Mouse (Mus musculus): ENCODE data around the gene Get4. TPM values are rescaled to one million over a fixed set of nuclear protein-coding genes. Genes with fewer than 3 reads are reported as not detected.
A peak's percentile ranks its signal among the peaks of the same experiment; 100 is the strongest.

Gene Get4
- polyA plus RNA-seq, 1 experiment from 2014 or later = 161 TPM

GRCm38 (mm10) chr5:139253301-139253741 lies 1.2 kb downstream of the Get4 start:
- peak overlapping the region; percentile 89 for H3K27ac ChIP-seq (ENCODE audit: low read length)
- H3K27me3 ChIP-seq (ENCODE audit: insufficient read depth, low read length) = no peaks in the 10 kb centered on the region
- H3K4me3 ChIP-seq (ENCODE audit: low read length) = peak overlapping the region; percentile 88
- peak overlapping the region; percentile 96 for H3K4me2 ChIP-seq (replicated peaks; ENCODE audit: low read depth, low read length)
- ATAC-seq (ENCODE audit: low FRiP score, low TSS enrichment) = peak; percentile 6; the same call in 1 of the 2 replicates
- 4% methylated on average over 6 of the region's 6 CpGs for WGBS
- peaks cover 36% of the 10 kb centered on the region for H3K4me1 ChIP-seq (ENCODE audit: insufficient read depth, low read length)
- peak overlapping the region; percentile 91 for H3K9ac ChIP-seq (replicated peaks; ENCODE audit: low read length)
- H3K9me3 ChIP-seq (ENCODE audit: low read length) = no peaks in the 10 kb centered on the region
- H3K36me3 ChIP-seq (ENCODE audit: insufficient read depth, low read length) = peaks cover 10% of the 10 kb centered on the region; the same call in 1 of the 2 replicates

GRCm38 (mm10) chr5:139254938-139255337 lies 2.8 kb downstream of the Get4 start:
- Histone ChIP-seq H3K36me3 (ENCODE audit: insufficient read depth, low read length) (no peaks in the 10 kb centered on the region; the same call in 1 of the 2 replicates), H3K4me3 (ENCODE audit: low read length) (no peak overlapping the region), H3K9me3 (ENCODE audit: low read length) (no peaks in the 10 kb centered on the region), H3K4me2 (replicated peaks; ENCODE audit: low read depth, low read length) (no peak overlapping the region), H3K27ac (ENCODE audit: low read length) (no peak overlapping the region), H3K27me3 (ENCODE audit: insufficient read depth, low read length) (no peaks in the 10 kb centered on the region), H3K9ac (replicated peaks; ENCODE audit: low read length) (no peak overlapping the region), H3K4me1 (ENCODE audit: insufficient read depth, low read length) (peaks cover 38% of the 10 kb centered on the region)
- ATAC-seq (ENCODE audit: low FRiP score, low TSS enrichment) = no peak
- 87% methylated on average over 6 of the region's 6 CpGs for WGBS

- 0 out of 2 replicates have a peak overlapping the region, but pooled peaks have one; percentile 14 for H3K9ac ChIP-seq (replicated peaks; ENCODE audit: low read length)
- peaks cover 8% of the 10 kb centered on the region for H3K36me3 ChIP-seq (ENCODE audit: insufficient read depth, low read length)
- no peak overlapping the region for H3K4me3 ChIP-seq (ENCODE audit: low read length)
- WGBS = 91% methylated on average over 6 of the region's 6 CpGs
- H3K27ac ChIP-seq (ENCODE audit: low read length) = no peak overlapping the region
- no peak for ATAC-seq (ENCODE audit: low FRiP score, low TSS enrichment)
- H3K9me3 ChIP-seq (ENCODE audit: low read length) = no peaks in the 10 kb centered on the region
- no peaks in the 10 kb centered on the region for H3K27me3 ChIP-seq (ENCODE audit: insufficient read depth, low read length)
- H3K4me1 ChIP-seq (ENCODE audit: insufficient read depth, low read length) = peaks cover 38% of the 10 kb centered on the region
- H3K4me2 ChIP-seq (replicated peaks; ENCODE audit: low read depth, low read length) = no peak overlapping the region
Observed at GRCm38 (mm10) chr5:139255777-139256176, 3.7 kb downstream of the Get4 start.

DNA sequence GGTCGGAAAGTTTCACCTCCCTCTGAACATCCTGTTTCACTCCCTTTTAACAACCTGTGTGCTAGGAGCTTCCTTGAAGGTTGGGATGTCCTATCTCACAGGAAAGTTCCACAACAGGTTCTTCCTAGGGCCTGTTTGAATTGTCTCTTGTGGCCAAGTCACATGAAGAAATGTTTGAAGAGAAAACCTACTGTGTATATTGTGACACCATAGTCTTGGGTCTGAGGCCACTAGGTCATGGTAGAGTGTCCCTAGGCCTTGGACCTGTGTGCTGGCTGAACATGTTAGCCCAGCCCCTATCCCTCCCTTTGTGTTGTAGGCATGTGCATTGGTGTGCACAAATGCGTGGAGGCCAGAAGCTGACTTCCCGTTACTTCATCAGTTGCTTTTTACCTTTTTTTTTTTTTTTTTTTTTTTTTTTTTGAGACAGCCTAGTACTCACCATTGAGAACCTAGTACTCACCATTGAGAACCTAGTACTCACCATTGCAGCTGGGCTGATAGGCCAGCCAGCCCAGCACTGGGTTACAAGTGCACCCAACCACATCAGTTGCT lies 4.2 kb downstream of the Get4 start:
- Histone ChIP-seq H3K36me3 (ENCODE audit: insufficient read depth, low read length) (peaks cover 12% of the 10 kb centered on the region), H3K9me3 (ENCODE audit: low read length) (no peaks in the 10 kb centered on the region), H3K4me2 (replicated peaks; ENCODE audit: low read depth, low read length) (no peak overlapping the region), H3K27me3 (ENCODE audit: insufficient read depth, low read length) (no peaks in the 10 kb centered on the region), H3K4me1 (ENCODE audit: insufficient read depth, low read length) (peaks cover 37% of the 10 kb centered on the region), H3K9ac (replicated peaks; ENCODE audit: low read length) (no peak overlapping the region), H3K4me3 (ENCODE audit: low read length) (no peak overlapping the region), H3K27ac (ENCODE audit: low read length) (no peak overlapping the region)
- no peak for ATAC-seq (ENCODE audit: low FRiP score, low TSS enrichment)
- WGBS = 68% methylated on average over 3 of the region's 3 CpGs

DNA sequence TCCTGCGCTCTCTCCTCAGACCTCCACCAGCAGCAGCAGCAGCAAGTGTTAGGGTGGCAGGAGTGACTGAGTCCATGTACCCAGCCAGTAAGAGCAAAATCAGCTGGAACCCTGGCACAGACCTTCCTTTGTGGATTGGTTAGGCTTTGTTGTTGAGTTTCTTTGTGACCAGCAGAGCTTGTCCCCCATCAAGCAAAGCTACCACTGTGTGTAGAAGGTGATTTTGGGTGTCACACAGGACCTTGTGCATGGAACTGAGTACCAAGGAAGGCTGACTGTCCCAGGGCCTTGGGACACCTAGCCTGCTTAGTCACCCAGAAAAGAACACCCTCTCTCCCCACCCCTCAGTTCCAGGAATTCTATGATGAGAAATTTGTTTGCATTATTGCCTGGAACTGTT lies 5.1 kb downstream of the Get4 start:
- no peak overlapping the region for H3K4me2 ChIP-seq (replicated peaks; ENCODE audit: low read depth, low read length)
- H3K9me3 ChIP-seq (ENCODE audit: low read length) = no peaks in the 10 kb centered on the region
- WGBS = 96% methylated on average over 1 of the region's 1 CpGs
- H3K36me3 ChIP-seq (ENCODE audit: insufficient read depth, low read length) = peaks cover 18% of the 10 kb centered on the region
- H3K4me1 ChIP-seq (ENCODE audit: insufficient read depth, low read length) = peaks cover 31% of the 10 kb centered on the region
- ATAC-seq (ENCODE audit: low FRiP score, low TSS enrichment) = no peak
- no peak overlapping the region for H3K27ac ChIP-seq (ENCODE audit: low read length)
- H3K9ac ChIP-seq (replicated peaks; ENCODE audit: low read length) = no peak overlapping the region
- no peaks in the 10 kb centered on the region for H3K27me3 ChIP-seq (ENCODE audit: insufficient read depth, low read length)
- H3K4me3 ChIP-seq (ENCODE audit: low read length) = no peak overlapping the region

GRCm38 (mm10) chr5:139257818-139258217 lies 5.7 kb downstream of the Get4 start:
- no peak overlapping the region for H3K9ac ChIP-seq (replicated peaks; ENCODE audit: low read length)
- no peak for ATAC-seq (ENCODE audit: low FRiP score, low TSS enrichment)
- H3K4me3 ChIP-seq (ENCODE audit: low read length) = no peak overlapping the region
- 71% methylated on average over 4 of the region's 4 CpGs for WGBS
- no peak overlapping the region; the same call in 1 of the 2 replicates for H3K27ac ChIP-seq (ENCODE audit: low read length)
- peaks cover 31% of the 10 kb centered on the region for H3K4me1 ChIP-seq (ENCODE audit: insufficient read depth, low read length)
- H3K36me3 ChIP-seq (ENCODE audit: insufficient read depth, low read length) = peaks cover 24% of the 10 kb centered on the region
- no peak overlapping the region for H3K4me2 ChIP-seq (replicated peaks; ENCODE audit: low read depth, low read length)
- H3K9me3 ChIP-seq (ENCODE audit: low read length) = no peaks in the 10 kb centered on the region
- no peaks in the 10 kb centered on the region for H3K27me3 ChIP-seq (ENCODE audit: insufficient read depth, low read length)

GRCm38 (mm10) chr5:139258371-139259035 lies 6.4 kb downstream of the Get4 start:
- H3K4me1 ChIP-seq (ENCODE audit: insufficient read depth, low read length) = peaks cover 28% of the 10 kb centered on the region
- H3K27me3 ChIP-seq (ENCODE audit: insufficient read depth, low read length) = no peaks in the 10 kb centered on the region
- H3K4me3 ChIP-seq (ENCODE audit: low read length) = no peak overlapping the region
- H3K27ac ChIP-seq (ENCODE audit: low read length) = peak overlapping the region; percentile 25; the same call in 1 of the 2 replicates
- WGBS = 88% methylated on average over 8 of the region's 8 CpGs
- H3K36me3 ChIP-seq (ENCODE audit: insufficient read depth, low read length) = peaks cover 31% of the 10 kb centered on the region
- H3K9ac ChIP-seq (replicated peaks; ENCODE audit: low read length) = no peak overlapping the region
- no peak for ATAC-seq (ENCODE audit: low FRiP score, low TSS enrichment)
- no peaks in the 10 kb centered on the region for H3K9me3 ChIP-seq (ENCODE audit: low read length)
- no peak overlapping the region for H3K4me2 ChIP-seq (replicated peaks; ENCODE audit: low read depth, low read length)

DNA sequence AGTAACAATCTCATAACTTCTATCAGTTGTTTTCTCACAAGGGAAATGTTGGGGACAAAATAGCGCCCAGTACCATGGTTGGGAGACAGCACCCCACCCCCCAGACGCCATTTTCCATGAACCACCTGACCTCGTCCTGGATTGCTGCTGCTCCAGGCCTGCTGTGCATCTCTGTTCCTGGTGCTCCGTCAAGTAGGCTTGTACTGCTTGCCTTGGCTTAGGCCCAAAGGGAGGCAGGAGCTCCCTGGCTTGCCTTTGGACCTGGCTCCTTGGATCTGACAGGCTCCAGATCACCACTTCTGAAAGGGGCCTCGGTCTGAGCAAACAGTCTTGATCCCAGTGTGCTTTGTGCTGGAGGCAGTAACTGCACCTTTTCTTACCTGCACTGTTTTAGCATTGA lies 7.7 kb downstream of the Get4 start:
- H3K27ac ChIP-seq (ENCODE audit: low read length) = no peak overlapping the region
- H3K9me3 ChIP-seq (ENCODE audit: low read length) = no peaks in the 10 kb centered on the region
- ATAC-seq (ENCODE audit: low FRiP score, low TSS enrichment) = no peak
- H3K27me3 ChIP-seq (ENCODE audit: insufficient read depth, low read length) = no peaks in the 10 kb centered on the region
- WGBS = 72% methylated on average over 5 of the region's 5 CpGs
- no peak overlapping the region for H3K4me2 ChIP-seq (replicated peaks; ENCODE audit: low read depth, low read length)
- no peak overlapping the region for H3K9ac ChIP-seq (replicated peaks; ENCODE audit: low read length)
- no peak overlapping the region for H3K4me3 ChIP-seq (ENCODE audit: low read length)
- peaks cover 16% of the 10 kb centered on the region; the same call in 1 of the 2 replicates for H3K4me1 ChIP-seq (ENCODE audit: insufficient read depth, low read length)
- H3K36me3 ChIP-seq (ENCODE audit: insufficient read depth, low read length) = peaks cover 44% of the 10 kb centered on the region

- peaks cover 57% of the 10 kb centered on the region for H3K36me3 ChIP-seq (ENCODE audit: insufficient read depth, low read length)
- no peak overlapping the region for H3K27ac ChIP-seq (ENCODE audit: low read length)
- 87% methylated on average over 4 of the region's 4 CpGs for WGBS
- no peaks in the 10 kb centered on the region for H3K27me3 ChIP-seq (ENCODE audit: insufficient read depth, low read length)
- H3K9ac ChIP-seq (replicated peaks; ENCODE audit: low read length) = no peak overlapping the region
- peaks cover 7% of the 10 kb centered on the region; the same call in 1 of the 2 replicates for H3K4me1 ChIP-seq (ENCODE audit: insufficient read depth, low read length)
- no peak overlapping the region for H3K4me2 ChIP-seq (replicated peaks; ENCODE audit: low read depth, low read length)
- H3K9me3 ChIP-seq (ENCODE audit: low read length) = no peaks in the 10 kb centered on the region
- ATAC-seq (ENCODE audit: low FRiP score, low TSS enrichment) = no peak
- H3K4me3 ChIP-seq (ENCODE audit: low read length) = no peak overlapping the region
Observed at GRCm38 (mm10) chr5:139261403-139261802, 9.3 kb downstream of the Get4 start.

- H3K4me3 ChIP-seq (ENCODE audit: low read length) = no peak overlapping the region
- no peaks in the 10 kb centered on the region for H3K9me3 ChIP-seq (ENCODE audit: low read length)
- no peak for ATAC-seq (ENCODE audit: low FRiP score, low TSS enrichment)
- H3K27ac ChIP-seq (ENCODE audit: low read length) = no peak overlapping the region
- no peak overlapping the region for H3K4me2 ChIP-seq (replicated peaks; ENCODE audit: low read depth, low read length)
- no peaks in the 10 kb centered on the region for H3K4me1 ChIP-seq (ENCODE audit: insufficient read depth, low read length)
- 87% methylated on average over 4 of the region's 4 CpGs for WGBS
- peaks cover 63% of the 10 kb centered on the region for H3K36me3 ChIP-seq (ENCODE audit: insufficient read depth, low read length)
- no peak overlapping the region for H3K9ac ChIP-seq (replicated peaks; ENCODE audit: low read length)
- no peaks in the 10 kb centered on the region for H3K27me3 ChIP-seq (ENCODE audit: insufficient read depth, low read length)
Observed at GRCm38 (mm10) chr5:139267661-139268060, 15.5 kb downstream of the Get4 start.
